Mouse (Mus musculus): ENCODE results near the gene Lamtor1.

GRCm38 (mm10) chr7:101969694-101970428 lies 64.2 kb downstream of the Lamtor1 start:
- TF ChIP-seq CTCF (IDR thresholded peaks at IDR 0.05; ENCODE audit: low read depth) (no peak), EP300 (IDR thresholded peaks at IDR 0.05; ENCODE audit: low read depth) (no peak)
